Mouse (Mus musculus) left cerebral cortex, adult 18-20 months (tissue): ENCODE results near the gene Elof1. TPM values are rescaled to one million over a fixed set of nuclear protein-coding genes. Genes with fewer than 3 reads are reported as not detected.
"Not testable (repeated sequence)": the region's sequence is repeated elsewhere in the genome, so short reads cannot be mapped to it uniquely, and the experiment has no call there.

Source experiments
- DNase-seq, 2 experiments: peaks; one replicate each; pipeline ENCODE4 v3.0.0; 2021 to 2022; ENCODE audit warnings: low spot score in 2 of 2, mixed read lengths in 1 of 2
- long read RNA-seq, 2 experiments: library from polyadenylated mRNA; stranded (forward); transcript quantifications; one replicate each; pipeline ENCODE4 v2.0.0; 2021
- total RNA-seq, 2 experiments: library from RNA; stranded (reverse); gene quantifications; 2 replicates each; pipeline ENCODE4 v1.2.3; 2021

Gene Elof1
- total RNA-seq, result 10 to 100 TPM; 64.7 to 65.0 TPM
- long read RNA-seq, experiment 1, transcript Elof1-201 (3 exons, 888 nt), result major isoform, 97 of 107 reads
- long read RNA-seq, experiment 1, partial matches to known transcripts, result 0 of 107 reads
- long read RNA-seq, experiment 1, other reads (novel, unspliced or antisense), result 2 of 107 reads
- long read RNA-seq, experiment 2, transcript Elof1-201 (3 exons, 888 nt), result major isoform, 65 of 71 reads
- long read RNA-seq, experiment 2, partial matches to known transcripts, result 0 of 71 reads
- long read RNA-seq, experiment 2, other reads (novel, unspliced or antisense), result 2 of 71 reads

GRCm38 (mm10) chr9:22116740-22117426 lies at the start of gene Elof1:
Gene Elof1, minus strand, starts transcription at chr9:22117172.
- peak; percentile 92 to 95 for DNase-seq

DNA sequence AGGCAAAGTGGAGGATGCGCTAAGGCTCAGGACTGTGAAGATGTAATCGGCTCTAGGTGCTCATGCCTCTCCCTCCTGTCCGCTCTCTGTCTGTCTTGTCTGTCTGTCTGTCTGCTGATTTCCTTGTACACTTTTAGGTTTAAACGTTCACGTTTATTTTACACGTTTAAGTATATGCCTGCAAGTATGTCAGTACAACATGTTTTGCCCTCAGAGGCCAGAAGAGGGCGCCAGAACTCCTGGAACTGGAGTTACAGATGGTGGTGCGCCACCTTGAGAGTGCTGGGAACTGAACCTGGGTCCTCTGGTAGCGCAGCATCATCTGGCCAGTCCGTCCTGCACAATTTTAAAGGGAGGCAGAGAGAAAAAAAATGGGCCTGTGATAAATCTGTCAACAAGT lies 49.7 kb upstream of the Elof1 start:
- DNase-seq, result no peak

DNA sequence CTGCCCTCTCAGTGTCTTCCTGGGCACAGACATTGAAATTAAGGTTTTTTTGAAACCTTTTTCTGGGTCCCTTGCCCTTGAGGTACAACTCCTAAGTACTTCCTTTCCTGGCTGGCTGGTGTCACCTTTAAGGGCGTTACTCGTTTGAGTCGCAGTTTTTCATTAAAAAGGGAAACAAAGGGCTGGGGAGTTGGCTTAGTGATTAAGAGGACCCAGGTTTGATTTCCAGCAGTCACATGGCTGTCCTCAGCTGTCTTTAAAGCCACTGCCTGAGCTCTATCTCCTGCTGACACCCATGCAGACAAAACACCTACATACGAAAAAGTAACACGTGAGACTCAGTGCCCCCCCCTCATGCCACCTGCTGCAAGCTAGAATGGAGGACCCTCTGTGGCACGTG lies 49.0 kb upstream of the Elof1 start:
- no peak for DNase-seq

- peak; percentile 59 to 66 for DNase-seq
Measured at GRCm38 (mm10) chr9:22164711-22165668, 48.0 kb upstream of the Elof1 start.

- no peak for DNase-seq
Measured at GRCm38 (mm10) chr9:22162912-22163311, 45.9 kb upstream of the Elof1 start.

DNA sequence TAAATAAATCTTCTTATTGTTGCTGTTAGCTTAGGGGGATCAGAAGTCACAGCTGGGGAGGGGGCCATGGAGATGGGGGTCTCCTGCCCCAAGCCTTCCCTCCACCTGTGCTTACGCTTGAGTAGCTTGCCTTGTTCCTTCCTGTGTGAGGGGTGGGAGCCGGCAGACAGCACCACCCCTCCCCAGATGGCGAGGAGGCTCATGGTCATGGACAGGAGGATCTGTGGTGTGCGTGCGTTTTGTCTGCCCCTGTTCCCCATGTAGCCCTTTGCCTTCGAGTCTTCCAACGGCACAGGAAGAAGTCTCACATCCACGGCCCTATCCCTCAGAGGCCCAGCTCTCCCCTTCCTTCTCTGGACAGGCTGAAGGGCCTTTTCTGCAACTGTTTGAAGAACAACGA lies 45.3 kb upstream of the Elof1 start:
- no peak for DNase-seq

GRCm38 (mm10) chr9:22161299-22161698 lies 44.3 kb upstream of the Elof1 start:
- no peak for DNase-seq

DNA sequence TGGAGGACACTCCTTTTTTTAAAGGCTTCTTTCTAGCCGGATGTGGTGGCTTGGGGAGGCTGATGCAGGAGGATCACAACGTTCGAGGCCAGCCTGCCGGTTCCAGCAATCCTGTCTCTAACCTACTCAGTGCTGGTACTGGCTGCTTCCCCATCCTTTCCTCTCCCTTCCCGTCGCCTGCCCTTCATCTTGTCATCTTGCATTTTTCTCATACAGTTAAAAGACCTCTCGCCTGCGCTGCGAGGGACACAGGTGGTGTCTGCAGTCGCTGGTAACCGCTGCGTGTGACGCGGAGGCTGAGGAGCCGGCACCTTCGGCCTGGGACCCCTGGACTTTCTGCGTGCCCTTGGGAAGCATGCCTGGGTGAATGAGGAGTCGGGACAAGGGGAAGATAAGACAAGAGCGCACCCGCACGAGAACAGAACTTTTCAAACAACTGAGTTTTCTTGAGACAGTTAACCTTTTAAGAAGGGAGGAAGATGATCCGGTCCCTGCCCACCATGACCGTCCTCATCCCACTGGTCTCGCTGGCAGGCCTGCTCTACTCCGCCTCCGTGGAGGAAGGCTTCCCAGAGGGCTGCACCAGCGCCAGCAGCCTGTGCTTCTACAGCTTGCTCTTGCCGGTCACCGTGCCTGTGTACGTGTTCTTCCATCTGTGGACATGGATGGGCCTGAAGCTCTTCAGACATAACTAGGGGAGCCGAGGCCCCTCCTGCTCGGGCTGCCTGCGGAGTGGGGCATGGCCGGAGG lies 40.7 kb upstream of the Elof1 start:
- peak in 1 of 2 experiments; percentile 11 for DNase-seq

GRCm38 (mm10) chr9:22156497-22157245 lies 39.7 kb upstream of the Elof1 start, which contains the start of gene Pigyl:
Gene Pigyl, plus strand, starts transcription at chr9:22156846.
- DNase-seq, result peak; percentile 98 to 99

DNA sequence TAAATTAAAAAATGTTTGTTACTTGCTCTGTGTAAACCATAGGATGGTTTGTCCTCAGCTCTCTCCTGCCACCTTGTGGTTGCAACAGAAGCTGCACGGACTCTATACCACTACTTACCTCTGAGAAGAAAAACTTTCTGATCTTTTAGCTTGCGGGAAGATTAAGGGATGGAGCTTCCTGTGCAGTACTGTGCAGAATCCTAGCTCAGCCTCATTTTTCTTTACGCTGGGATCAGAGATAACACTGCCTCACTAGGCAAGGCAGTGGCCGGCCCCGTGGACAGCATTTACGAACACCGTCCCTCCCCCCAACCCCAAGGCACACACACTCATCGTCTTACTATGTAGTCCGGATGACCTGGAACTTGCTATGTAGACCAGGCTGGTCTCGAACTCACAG lies 38.6 kb upstream of the Elof1 start:
- peak; percentile 75 to 81 for DNase-seq

GRCm38 (mm10) chr9:22153810-22154209 lies 36.8 kb upstream of the Elof1 start:
- no peak for DNase-seq

GRCm38 (mm10) chr9:22150946-22151345 lies 34.0 kb upstream of the Elof1 start:
- no peak for DNase-seq

DNA sequence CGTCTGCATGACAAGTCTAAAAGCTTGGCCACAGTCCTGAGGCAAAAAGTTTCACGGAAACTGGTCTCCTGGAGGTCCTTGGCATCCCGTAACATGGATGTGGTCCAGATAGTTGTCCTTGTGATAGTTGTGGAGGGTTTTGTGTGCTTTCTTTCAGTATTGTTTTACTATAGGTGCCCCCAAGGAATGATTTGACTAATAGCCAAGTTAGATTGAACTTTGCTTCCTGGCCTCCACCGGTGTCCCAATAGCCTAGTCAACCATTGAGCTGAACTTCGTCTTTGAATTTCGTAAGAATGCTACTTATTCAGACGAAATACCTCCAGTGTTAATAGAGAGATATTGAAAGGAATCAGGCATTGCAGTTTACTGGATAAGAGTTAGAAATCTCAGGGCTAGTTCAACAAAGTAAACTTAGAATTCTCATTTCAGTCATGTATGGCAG lies 33.3 kb upstream of the Elof1 start:
- not testable (repeated sequence) for DNase-seq

DNA sequence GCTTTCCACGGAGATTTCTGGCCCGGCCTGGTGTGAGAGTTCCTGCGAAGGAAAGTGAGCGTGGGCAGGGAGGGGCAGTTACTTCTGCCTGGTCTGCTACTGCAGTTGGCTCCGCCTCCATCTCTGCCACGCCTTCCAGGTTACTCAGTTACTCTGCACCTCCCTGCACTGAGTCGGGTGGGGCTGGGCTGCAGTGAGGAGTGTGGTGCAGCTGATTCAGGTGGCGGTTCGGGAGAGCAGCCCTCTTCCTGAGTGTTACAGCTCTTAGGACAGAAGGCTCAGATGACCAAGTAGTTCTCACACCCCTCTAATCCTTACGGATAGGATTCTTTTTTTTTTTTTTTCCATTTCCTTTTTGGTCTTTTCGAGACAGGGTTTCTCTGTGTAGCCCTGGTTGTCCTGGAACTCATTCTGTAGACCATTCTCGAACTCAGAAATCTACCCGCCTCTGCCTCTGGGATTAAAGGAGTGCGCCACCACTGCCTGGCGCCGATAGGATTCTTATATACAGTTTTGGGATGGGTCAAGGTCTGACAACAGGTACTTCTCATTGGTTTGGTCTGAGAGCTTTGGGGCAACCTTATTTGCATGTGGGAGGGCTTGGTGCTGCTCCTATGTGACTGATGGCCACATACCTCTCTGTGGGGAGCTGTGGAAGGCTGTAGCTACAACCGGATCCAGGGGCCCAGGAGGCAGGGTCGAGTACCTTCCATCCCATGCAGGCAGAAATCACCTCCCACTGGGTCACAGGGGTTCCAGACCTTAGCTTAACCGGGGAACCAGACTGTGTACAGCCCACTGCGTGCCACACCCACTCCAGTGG lies 32.7 kb upstream of the Elof1 start:
- DNase-seq, result no peak

- DNase-seq, result no peak
Measured at GRCm38 (mm10) chr9:22144304-22144965, 27.5 kb upstream of the Elof1 start.

GRCm38 (mm10) chr9:22143108-22144037 lies 26.4 kb upstream of the Elof1 start:
- DNase-seq, result peak; percentile 91 to 94

DNA sequence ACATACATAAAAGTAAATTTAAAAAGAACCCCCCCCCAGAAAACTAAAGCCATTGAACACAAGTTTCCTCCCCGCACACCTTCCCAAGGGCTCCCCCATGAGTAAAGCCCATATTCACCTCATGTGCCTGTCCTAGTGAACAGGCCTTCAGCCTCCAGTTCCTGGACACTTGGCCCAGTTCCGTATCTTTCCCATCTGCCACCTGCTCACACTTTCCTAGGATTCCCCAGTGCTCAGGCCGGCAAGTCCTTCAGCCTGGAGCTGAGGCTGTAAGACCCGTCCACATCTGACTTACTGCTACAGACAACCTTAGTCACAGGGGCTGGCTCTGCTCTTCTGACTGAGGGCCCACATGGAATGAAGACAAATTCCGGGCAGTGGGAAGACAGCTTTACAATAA lies 22.8 kb upstream of the Elof1 start:
- no peak for DNase-seq
